Mouse (Mus musculus) olfactory bulb, adult 2 months (tissue): ENCODE measurements around the gene Gm42791. TPM values are rescaled to one million over a fixed set of nuclear protein-coding genes. Genes with fewer than 3 reads are reported as not detected.

ENCODE experiments used
- H3K27ac ChIP-seq: fragments of 200-500 bp; 2 replicates; pipeline ENCODE4 v1.5.1; 2012; ENCODE audit warnings: low read depth, low read length; ENCODE audit not compliant: insufficient read depth
- H3K4me1 ChIP-seq: fragments of 200-500 bp; 2 replicates; pipeline ENCODE4 v1.6.1; 2012; ENCODE audit warnings: low read length; ENCODE audit not compliant: control insufficient read depth, insufficient read depth
- H3K4me3 ChIP-seq: fragments of 200-500 bp; 2 replicates; pipeline ENCODE4 v1.5.1; 2012; ENCODE audit warnings: mild to moderate bottlenecking, low read depth, low read length, moderate library complexity; ENCODE audit not compliant: insufficient read depth
- CTCF ChIP-seq: fragments of 200-500 bp; IDR thresholded peaks from 2 replicates; pipeline ENCODE4 v1.5.1; 2012; ENCODE audit warnings: low read depth, mild to moderate bottlenecking, low read length, moderate library complexity; ENCODE audit not compliant: insufficient read depth
- POLR2A ChIP-seq: fragments of 200-500 bp; IDR thresholded peaks from 2 replicates; pipeline ENCODE4 v1.6.1; 2012; ENCODE audit warnings: mild to moderate bottlenecking, low read depth, low read length, moderate library complexity; ENCODE audit not compliant: insufficient read depth
- WGBS: fragments of 180-500 bp; shearing (Covaris S2); methylation state at CpG from one replicate; pipeline ENCODE4 v1.1.7; 2018; 5-methylcytosine and 5-hydroxymethylcytosine counted together
- polyA plus RNA-seq: library from polyadenylated mRNA; stranded (reverse); fragments of >200 nt; gene quantifications from 2 replicates; pipeline ENCODE4 v1.2.4, GENCODE M21; 2012; ENCODE audit warnings: low replicate concordance; ENCODE audit not compliant: missing spikeins, insufficient read depth, insufficient read length

Gm42791 gene
- polyA plus RNA-seq, 1 experiment: not detected

DNA sequence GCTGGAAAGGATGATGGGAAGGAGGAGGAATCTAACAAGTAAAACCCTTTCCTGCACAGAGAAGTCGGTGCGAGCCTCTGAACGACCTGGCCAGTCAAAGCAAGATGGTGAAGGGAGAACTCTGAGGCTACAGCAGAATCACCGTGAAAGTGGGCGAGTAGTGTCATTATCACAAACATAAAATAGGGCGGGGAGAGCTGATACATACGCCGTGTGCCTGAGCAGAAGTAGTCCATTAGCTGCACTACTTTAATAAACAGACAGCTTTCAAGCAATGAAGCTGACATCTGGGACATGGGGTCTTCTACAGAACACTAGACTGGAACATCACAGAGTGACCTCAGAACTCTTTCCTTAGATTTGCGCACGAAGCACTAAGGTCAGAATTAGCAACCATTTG is 98.4 kb downstream of the Gm42791 start:
- Histone ChIP-seq H3K27ac (no peak overlapping the region), H3K4me3 (no peak overlapping the region), H3K4me1 (peaks cover 8% of the 10 kb centered on the region)
- WGBS: 90% methylated on average over 10 of the region's 10 CpGs
- TF ChIP-seq CTCF: no peak
- TF ChIP-seq POLR2A: no peak

- no peak for TF ChIP-seq POLR2A
- H3K4me1 ChIP-seq: peaks cover 8% of the 10 kb centered on the region
- H3K27ac ChIP-seq: no peak overlapping the region
- 81% methylated on average over 7 of the region's 7 CpGs for WGBS
- H3K4me3 ChIP-seq: no peak overlapping the region
These were observed 99.1 kb downstream of the Gm42791 start for GRCm38 (mm10) chr5:148895833-148896232.

DNA sequence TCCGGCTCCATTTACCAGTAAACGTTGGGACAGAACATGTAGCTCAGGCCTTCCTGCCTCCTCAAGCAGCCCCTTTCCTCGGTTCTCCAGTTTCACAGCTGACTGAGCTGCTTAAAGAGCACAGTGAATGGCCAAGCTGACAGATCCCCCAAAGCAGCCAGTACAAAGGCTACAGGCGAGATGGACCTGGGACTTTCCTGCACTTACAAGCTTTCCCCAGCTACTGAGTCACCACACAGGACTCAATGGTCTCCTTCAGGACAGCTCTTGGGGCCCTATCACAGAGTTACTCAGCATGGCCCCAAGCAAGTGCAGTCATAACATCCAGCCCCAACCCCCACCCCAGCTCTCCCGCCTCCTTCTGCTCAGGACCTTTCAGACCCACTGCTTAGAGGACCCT is 99.9 kb downstream of the Gm42791 start:
- WGBS: 61% methylated on average over 5 of the region's 5 CpGs
- H3K27ac ChIP-seq: no peak overlapping the region
- H3K4me3 ChIP-seq: no peak overlapping the region
- TF ChIP-seq CTCF (no peak), POLR2A (no peak)
- peaks cover 8% of the 10 kb centered on the region for H3K4me1 ChIP-seq

DNA sequence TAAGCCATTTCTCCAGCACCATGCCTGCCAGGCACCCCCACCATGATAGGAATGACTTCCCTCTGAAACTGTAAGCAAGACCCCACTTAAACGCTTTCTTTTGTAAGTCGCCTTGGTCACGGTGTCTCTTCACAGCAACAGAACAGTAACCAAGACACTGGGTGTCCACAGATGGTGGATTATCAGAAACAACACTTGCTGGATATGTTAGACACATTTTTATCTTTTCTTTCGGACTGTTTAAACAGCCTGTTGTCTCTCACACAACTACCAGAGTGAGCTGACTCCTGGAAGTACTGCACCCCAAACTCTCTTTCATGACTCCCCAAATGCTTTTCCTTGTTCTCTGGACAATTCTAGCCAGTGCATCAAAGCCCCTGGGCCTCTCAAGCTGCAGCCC is 104.7 kb downstream of the Gm42791 start:
- Histone ChIP-seq H3K4me3 (no peak overlapping the region), H3K27ac (no peak overlapping the region), H3K4me1 (no peaks in the 10 kb centered on the region; the same call in 1 of the 2 replicates)
- TF ChIP-seq POLR2A (no peak), CTCF (no peak)
- WGBS: over 99% methylated on average over 4 of the region's 4 CpGs

- Histone ChIP-seq H3K4me1 (no peaks in the 10 kb centered on the region), H3K4me3 (no peak overlapping the region), H3K27ac (no peak overlapping the region)
- WGBS: 87% methylated on average over 6 of the region's 6 CpGs
- no peak for TF ChIP-seq POLR2A
These were observed 106.9 kb downstream of the Gm42791 start for GRCm38 (mm10) chr5:148888032-148888431.

DNA sequence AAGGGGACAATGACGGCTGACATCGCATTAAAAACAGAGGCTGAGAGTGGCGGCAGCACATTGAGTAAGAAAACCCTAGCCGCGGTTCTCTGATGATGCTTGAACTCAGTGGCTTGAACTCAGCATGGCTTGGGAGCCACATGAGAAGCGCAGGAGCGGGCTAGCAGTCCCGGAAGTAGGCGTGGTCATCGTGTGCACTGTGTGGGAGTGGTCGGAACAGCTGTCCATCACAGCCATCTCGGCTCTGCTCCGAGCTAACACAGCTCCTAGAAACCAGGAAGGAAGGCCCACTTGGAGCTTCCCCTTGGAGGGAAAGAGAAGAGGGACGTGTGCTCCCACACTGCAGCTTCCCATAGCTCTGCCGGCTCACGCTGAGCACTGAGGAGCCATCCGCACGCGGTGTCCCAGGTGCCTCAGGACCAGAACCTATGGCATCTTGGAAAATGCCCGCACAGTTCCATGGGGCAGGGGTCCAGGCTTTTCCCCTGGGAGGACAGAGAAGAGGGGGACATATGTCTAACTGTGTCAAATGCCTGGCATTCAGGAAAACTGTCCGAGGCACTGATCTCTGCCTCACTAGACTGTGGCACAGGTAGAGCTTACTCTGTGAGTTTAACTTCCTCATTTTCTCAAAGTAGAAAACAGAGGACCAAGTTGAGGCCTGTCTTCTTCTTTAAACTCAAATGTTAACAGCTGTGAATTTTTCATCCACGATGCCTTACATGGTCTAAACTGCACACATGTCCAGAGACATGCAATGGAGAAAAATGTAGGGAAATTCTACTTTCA is 108.9 kb downstream of the Gm42791 start:
- 54% methylated on average over 22 of the region's 22 CpGs for WGBS

GRCm38 (mm10) chr5:148883671-148884070 is 111.3 kb downstream of the Gm42791 start:
- Histone ChIP-seq H3K27ac (no peak overlapping the region), H3K4me1 (no peaks in the 10 kb centered on the region), H3K4me3 (no peak overlapping the region)
- 85% methylated on average over 8 of the region's 8 CpGs for WGBS
- no peak for TF ChIP-seq POLR2A
- no peak for TF ChIP-seq CTCF

More for the DNA sequence above, 108.9 kb downstream of the Gm42791 start:
- no peak overlapping the region for H3K27ac ChIP-seq
- H3K4me1 ChIP-seq: no peaks in the 10 kb centered on the region
- TF ChIP-seq POLR2A: no peak
- TF ChIP-seq CTCF: no peak
- no peak overlapping the region for H3K4me3 ChIP-seq

DNA sequence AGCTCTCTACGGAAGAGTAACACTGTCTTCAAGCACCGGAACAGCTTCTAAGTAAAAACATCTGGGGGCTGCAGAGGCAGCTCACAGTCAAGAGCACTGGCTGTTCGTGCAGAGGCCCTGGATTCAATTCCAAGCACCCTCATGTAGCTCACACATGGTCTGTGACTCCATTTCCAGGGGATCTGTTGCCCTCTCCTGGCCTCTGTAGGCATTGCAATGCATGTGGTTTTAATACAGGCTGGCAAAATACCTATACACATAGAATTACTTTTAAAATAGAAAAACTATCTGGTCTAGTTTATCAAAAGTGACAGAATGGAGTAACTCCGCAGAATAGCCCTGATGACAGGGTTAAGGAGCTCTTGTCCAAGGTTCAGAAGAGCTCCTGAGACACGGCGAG is 115.7 kb downstream of the Gm42791 start:
- Histone ChIP-seq H3K4me3 (no peak overlapping the region), H3K27ac (no peak overlapping the region), H3K4me1 (no peaks in the 10 kb centered on the region)
- WGBS: 90% methylated on average over 6 of the region's 6 CpGs
- no peak for TF ChIP-seq POLR2A
- TF ChIP-seq CTCF: no peak

GRCm38 (mm10) chr5:148873116-148873515 is 121.8 kb downstream of the Gm42791 start:
- 89% methylated on average over 8 of the region's 8 CpGs for WGBS
- H3K4me3 ChIP-seq: no peak overlapping the region
- H3K27ac ChIP-seq: no peak overlapping the region
- TF ChIP-seq POLR2A (no peak), CTCF (no peak)
- peaks cover 12% of the 10 kb centered on the region for H3K4me1 ChIP-seq

- WGBS: 66% methylated on average over 3 of the region's 3 CpGs
- TF ChIP-seq CTCF (no peak), POLR2A (no peak)
- no peak overlapping the region for H3K27ac ChIP-seq
- H3K4me1 ChIP-seq: peaks cover 13% of the 10 kb centered on the region
- no peak overlapping the region for H3K4me3 ChIP-seq
These were observed 125.4 kb downstream of the Gm42791 start for GRCm38 (mm10) chr5:148869583-148869982.
